Mouse (Mus musculus): ENCODE measurements around the gene 4921536K21Rik.

4921536K21Rik gene

DNA sequence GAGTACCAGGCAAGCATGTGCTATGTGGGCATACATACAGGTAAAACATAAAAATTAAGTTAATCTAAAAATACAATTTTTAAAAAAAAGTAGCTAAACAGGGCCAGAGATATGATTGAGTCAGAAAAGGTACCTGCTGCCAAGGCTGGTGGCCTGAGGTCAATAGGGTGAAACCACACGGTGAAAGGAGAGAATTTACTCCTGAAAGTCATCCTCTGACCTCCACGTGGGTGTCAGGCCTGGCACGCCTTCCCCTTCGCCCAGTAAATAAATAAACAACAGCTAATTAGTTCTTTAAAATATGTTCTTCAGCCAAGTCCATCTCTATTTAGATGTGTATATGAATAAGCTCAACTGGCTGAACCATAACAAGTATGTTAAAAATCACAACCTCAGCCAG lies 34.5 kb downstream of the 4921536K21Rik start:
- ATAC-seq (ENCODE audit: insufficient number of reproducible peaks, low FRiP score, low TSS enrichment), result no peak

DNA sequence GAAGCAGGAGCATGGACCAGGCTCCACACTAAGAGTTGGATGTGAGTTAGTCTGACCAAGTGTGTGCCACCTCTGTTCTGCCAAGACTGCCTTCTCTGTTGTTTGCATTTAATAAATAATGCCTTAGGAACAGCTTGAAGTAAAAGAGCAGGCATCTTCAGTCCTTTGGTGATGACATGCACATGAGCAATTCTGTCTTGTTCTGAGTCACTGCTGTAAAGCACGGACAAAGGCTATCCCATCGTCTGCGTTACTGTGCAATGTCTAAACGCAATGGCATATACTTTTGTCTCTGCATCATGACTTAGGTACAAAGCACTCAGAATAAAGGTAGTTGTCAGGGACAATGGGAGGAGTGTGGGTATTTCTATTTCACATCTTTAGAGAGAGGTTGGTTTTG lies 35.1 kb downstream of the 4921536K21Rik start:
- no peak for ATAC-seq (ENCODE audit: insufficient number of reproducible peaks, low FRiP score, low TSS enrichment)

DNA sequence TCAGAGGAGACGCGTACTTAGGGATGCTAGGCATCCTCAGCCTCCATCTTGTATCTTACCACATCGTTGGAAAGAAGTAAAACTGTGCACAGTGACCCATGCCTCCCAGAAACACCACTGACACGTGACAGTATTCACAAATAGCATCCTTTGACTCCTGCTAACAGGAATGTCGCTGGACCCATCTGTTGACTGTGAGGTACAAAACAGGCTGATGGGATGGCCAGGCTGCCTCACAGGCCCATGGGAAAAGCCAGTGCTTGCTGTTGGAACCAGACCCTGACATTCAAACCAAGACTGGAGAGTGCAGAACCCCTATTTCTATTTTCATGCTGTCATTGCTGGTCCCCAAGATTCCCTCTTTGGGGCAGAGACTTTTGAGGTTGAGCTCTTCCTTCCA lies 37.0 kb downstream of the 4921536K21Rik start:
- no peak for ATAC-seq (ENCODE audit: insufficient number of reproducible peaks, low FRiP score, low TSS enrichment)

DNA sequence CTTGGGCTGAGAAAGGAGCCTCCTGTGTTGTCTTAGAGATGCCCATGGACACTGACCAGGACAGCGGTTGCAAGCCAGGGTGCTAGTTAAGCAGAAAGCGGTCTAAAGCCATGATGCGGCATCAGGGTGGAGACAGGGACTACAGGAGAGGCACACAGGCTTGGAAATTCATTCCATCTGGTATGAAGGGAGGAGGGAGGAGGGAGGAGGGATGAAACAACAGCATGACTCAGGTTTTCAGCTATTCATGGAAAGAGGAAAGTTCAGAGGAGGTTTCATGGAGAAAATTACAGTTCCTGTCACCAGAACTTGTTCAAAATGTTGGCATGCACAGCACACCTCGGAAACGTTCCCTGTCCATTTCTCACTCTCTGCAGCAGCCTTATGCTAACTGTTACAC lies 39.1 kb downstream of the 4921536K21Rik start:
- peak; percentile 28; the same call in 1 of the 2 replicates for ATAC-seq (ENCODE audit: insufficient number of reproducible peaks, low FRiP score, low TSS enrichment)

DNA sequence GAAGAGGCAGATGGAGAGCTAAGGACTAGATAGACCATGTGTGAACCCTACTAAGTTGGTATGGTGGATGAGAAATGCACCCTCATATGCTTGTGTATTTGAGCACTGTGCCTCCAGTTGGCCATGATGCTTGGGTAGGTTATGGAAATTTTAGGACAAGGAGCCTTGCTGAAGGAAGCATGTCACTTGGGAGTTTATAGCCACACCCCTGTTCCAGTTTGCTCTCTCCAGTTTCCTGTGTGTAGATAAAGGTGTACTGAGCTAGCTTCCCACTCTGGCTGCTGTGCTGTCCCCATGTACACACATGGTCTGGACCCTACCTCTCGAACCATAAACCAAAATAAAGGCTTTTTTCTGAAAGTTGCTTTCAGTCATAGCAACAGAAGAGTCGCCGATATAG lies 40.7 kb downstream of the 4921536K21Rik start:
- ATAC-seq (ENCODE audit: insufficient number of reproducible peaks, low FRiP score, low TSS enrichment), result no peak

DNA sequence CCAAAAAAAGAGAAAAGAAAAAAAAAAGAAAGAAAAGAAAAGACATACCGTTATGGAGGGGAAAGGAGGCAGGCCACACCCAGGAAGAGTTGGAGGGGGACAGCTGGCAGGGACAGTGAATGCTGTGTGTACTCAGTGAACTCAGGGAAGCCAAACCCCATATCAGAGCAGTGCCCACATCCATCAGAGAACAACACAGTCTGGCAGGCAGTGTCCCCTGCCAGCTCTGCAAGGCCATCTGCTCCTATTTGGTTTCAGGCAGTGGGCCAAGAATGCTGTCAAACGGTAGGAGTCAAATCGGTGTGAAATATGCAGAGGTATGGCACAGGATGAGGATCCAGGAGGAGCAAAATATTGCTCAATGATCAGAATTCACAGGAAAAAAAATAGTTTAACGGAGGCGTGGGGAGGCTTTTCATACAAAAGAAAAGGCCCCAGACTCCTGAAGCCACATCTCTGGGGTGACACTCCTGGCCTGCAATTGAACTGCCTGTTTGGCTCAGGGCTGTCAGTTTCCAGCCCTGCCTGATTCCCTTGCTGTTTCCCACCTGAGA lies 41.3 kb downstream of the 4921536K21Rik start:
- peak; percentile 95 for ATAC-seq (ENCODE audit: insufficient number of reproducible peaks, low FRiP score, low TSS enrichment)

DNA sequence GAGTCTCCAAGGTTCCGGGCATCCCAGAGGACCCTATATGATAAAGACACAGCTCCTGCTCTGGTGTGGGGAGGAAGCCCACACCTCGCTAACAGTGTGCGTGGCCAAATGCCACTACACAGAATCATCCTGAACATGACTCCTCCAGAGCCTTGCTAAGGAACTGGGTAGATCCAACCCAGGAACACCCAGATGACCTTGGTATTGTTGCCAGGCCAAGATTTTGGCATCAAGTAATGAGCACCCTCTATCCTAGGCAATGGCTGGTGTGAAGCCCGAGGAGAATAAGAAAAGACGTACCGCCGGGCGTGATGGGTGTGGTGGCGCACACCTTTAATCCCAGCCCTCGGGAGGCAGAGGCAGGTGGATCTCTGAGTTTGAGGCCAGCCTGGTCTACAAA lies 41.9 kb downstream of the 4921536K21Rik start:
- ATAC-seq (ENCODE audit: insufficient number of reproducible peaks, low FRiP score, low TSS enrichment), result no peak

DNA sequence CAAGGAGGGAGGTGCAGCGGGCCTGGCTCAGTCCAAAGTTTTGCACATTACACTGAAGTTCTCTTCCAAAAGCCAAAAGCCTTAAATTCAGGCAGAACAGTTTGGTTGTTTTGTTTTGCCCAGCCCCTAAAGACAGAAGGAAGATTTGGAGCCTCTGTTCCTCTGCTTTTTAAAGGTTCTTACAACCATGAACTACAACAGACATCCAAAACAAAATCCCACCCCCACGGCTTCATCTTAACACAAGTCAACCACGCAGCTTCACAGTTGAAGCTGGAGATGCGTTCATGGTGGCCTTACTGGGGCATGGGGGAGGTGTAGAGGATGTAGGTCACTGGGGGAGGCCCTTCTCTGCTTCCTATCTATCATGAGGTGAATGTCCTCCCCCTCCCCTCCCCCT lies 43.0 kb downstream of the 4921536K21Rik start:
- no peak for ATAC-seq (ENCODE audit: insufficient number of reproducible peaks, low FRiP score, low TSS enrichment)

DNA sequence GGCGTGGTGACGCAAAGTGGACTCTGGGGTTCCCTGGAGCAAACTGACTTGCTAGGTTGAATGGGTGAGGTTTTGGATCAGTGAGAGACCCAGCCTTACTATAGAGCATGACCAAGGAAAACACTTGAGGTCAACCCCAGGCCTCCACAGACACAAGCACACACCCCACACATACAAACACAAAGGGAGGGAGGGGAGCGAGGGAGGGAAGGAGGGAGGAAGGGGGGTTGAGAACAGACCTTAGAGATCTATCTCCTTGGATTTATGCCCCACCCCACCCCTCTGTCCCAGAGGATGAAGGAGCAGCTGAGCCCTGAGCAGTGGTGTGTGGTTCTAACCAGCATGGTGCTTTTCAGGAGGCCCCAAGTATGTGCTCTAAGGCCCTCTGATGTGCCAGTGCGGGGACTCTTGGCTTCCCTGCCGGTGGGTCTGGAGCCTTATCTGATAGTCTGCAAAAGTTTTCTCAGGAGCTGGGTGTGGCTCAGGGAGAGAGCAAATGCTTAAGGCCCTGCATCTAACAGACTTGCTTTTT lies 44.1 kb downstream of the 4921536K21Rik start:
- ATAC-seq (ENCODE audit: insufficient number of reproducible peaks, low FRiP score, low TSS enrichment), result no peak

DNA sequence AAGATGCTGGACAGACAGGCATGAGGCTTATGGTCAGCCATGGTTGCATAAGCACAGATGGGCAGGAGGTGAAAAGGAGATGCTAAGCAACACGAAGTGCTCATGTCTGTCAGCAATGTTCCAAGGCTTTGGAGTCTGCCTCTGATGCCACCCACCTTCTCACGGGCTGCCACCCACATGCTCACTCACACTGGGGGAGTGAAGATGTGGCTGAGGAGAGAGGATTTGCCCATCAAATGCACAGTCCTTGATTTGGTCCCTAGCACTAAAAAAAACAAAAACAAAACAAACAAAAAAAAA lies 44.6 kb downstream of the 4921536K21Rik start:
- no peak for ATAC-seq (ENCODE audit: insufficient number of reproducible peaks, low FRiP score, low TSS enrichment)

DNA sequence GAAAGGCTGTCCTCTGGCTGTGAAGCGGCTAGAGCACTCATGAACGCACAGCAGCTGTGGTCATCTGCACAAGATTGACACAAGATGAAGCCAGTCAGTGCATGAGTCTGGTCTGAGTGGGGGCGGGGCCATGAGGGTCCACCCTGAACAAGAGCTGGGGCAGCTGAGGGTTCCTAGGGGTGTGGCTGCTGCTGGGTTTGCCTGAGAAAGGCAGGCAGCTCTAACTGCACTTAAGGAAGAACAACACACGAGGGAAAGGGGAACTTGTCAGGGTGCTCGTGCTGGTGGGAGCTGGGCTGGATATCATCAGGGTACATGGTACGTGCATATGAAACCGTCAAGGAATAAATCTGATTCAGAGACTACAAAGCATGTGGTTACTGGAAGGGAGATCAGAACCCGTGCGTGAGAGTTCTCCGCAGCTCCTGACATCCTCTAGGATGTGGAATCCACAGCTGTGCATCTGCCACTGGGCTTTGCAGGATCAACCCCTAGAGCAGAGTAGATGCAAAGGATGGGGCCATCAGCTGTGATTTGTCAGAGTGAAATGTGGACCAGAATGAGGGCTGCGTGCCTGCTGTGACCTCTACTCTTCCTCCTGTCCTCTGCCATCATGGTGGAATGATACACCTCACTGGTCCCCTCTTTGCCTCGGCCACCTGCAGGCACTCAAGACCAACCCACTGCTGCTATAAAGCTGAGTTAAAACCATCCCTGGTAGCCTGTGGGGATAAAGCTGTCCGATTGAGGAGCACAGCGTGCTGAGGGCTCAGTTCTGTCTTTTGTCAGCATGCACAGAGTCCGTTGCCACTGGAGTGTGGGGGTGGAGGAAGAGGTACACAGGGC lies 45.2 kb downstream of the 4921536K21Rik start:
- ATAC-seq (ENCODE audit: insufficient number of reproducible peaks, low FRiP score, low TSS enrichment), result no peak

DNA sequence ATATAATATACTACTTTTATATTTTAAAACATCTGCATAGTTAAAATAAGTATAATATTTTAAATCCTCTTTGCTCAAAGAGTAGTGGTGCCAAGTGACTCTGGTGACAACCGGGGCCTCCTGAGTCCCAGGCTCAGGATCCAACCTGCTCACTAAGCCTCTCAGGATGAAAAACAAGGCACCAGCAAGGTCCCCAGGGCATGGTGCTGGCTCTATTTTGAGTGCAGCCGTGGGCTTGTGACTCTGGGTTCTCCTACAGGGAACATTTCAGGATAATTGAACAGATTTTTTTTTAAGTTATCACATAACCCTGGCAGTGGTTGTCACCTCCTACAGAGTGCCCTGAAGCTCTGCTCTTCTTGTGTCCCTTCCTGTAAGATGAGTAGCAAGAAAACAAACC lies 48.5 kb downstream of the 4921536K21Rik start:
- no peak for ATAC-seq (ENCODE audit: insufficient number of reproducible peaks, low FRiP score, low TSS enrichment)

DNA sequence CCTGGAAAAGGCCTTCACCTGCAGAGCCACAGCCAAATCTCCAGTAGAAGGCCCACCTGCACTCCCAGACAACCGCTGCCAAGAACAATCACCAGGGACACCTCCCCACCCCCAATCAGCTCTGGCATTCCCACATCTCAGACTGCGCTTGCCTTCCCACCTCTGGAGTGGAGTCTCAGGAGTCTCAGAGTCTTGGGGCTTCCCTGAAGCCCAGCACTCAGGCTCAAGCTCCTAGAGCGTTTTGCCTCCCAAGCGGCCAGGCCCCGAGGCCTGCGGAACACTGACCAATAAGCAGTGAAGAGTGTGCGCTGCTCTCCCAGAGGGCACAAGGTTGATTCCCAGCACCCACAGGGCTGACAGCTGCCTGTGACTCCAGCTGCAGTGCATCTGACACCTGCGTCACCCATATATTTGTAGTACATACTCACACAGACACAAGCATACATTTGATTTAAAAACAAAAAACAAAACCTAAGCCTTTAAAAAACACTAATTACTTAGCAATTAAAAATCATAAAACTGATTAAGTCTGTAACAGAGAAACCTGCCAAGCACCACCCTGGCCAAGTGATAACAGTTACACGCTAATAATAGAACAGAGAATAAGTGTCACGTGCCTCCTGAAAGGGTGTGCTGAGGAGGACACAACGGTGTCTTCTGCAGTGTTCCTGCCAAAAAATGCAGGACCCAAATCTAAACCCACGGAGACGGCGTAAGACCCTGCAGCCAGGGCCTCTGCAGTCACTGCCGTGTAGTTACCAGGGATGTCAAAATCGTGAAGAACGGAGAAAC lies 50.8 kb downstream of the 4921536K21Rik start:
- no peak for ATAC-seq (ENCODE audit: insufficient number of reproducible peaks, low FRiP score, low TSS enrichment)

Measured in cerebellum, adult (tissue).